Comparison of ENCODE assay signal across 11 mouse cellular contexts in the genomic region with DNA sequence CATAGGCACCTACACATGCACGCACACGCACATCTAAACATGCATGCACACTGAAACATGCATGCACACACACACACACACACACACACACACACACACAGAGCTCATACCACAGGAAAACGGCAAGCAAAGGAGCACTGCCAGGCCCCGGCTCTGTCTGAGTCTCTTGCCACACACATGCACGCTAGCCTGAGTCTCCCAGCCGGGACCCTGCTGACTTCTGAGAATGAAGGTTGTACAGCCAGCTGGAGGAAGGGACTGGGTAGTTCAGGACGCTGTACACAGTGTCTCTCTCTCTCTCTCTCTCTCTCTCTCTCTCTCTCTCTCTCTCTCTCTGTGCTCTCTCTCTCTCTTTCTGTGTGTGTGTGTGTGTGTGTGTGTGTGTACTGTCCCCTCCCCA. TPM values are rescaled to one million over a fixed set of nuclear protein-coding genes. Genes with fewer than 3 reads are reported as not detected.
DNase-seq lines count a peak whose midpoint lies in the region; ATAC-seq and TF ChIP-seq lines count a peak whose summit lies in the region.
"Had no signal": no experiment of that assay in that cellular context is flagged by ENCODE, and none has a peak within 500 bp of the region (broad histone marks: within the 10 kb centered on the region; RNA-seq: fewer than 3 reads in every experiment).

No protein-coding gene starts in this region.

- no peaks in the 10 kb centered on the region for H3K27me3 ChIP-seq in kidney, embryonic 15.5 days
- H3K27me3 ChIP-seq in embryonic facial prominence, embryonic 10.5 days (replicated peaks; ENCODE audit: low read depth, poor library complexity, severe bottlenecking), result no peaks in the 10 kb centered on the region
- H3K27me3 ChIP-seq in hindbrain, embryonic 13.5 days, result 0 out of 2 replicates have a peak, but pooled peaks cover 2% of the 10 kb centered on the region
- no peaks in the 10 kb centered on the region for H3K27me3 ChIP-seq in midbrain, embryonic 14.5 days (ENCODE audit: control insufficient read depth, insufficient read depth, low read length)
- H3K27me3 ChIP-seq in cerebellum, adult 2 months (ENCODE audit: control insufficient read depth, insufficient read depth, low read length), result no peaks in the 10 kb centered on the region
- H3K27me3 ChIP-seq: heart, embryonic 13.5 days had no signal

- H3K4me3 ChIP-seq in kidney, embryonic 15.5 days (replicated peaks), result no peak overlapping the region
- H3K4me3 ChIP-seq in embryonic facial prominence, embryonic 10.5 days, result no peak overlapping the region
- H3K4me3 ChIP-seq in hindbrain, embryonic 13.5 days, result no peak overlapping the region
- H3K4me3 ChIP-seq in midbrain, embryonic 14.5 days (replicated peaks; ENCODE audit: low read depth, low read length), result no peak overlapping the region
- H3K4me3 ChIP-seq in cerebellum, adult 2 months (replicated peaks; ENCODE audit: insufficient read depth, low read depth, low read length), result no peak overlapping the region
- H3K4me3 ChIP-seq: heart, embryonic 13.5 days had no signal

- peaks cover 42% of the 10 kb centered on the region for H3K4me1 ChIP-seq in kidney, embryonic 15.5 days
- peaks cover 45% of the 10 kb centered on the region for H3K4me1 ChIP-seq in embryonic facial prominence, embryonic 10.5 days
- peaks cover 25% of the 10 kb centered on the region for H3K4me1 ChIP-seq in hindbrain, embryonic 13.5 days (replicated peaks)
- peaks cover 10% of the 10 kb centered on the region for H3K4me1 ChIP-seq in midbrain, embryonic 14.5 days (ENCODE audit: control insufficient read depth, insufficient read depth, low read length)
- H3K4me1 ChIP-seq in cerebellum, adult 2 months (ENCODE audit: control insufficient read depth, insufficient read depth, low read length), result no peaks in the 10 kb centered on the region

- no peak for DNase-seq in kidney, postnatal 4 days
- DNase-seq in embryonic facial prominence, embryonic 10.5 days (ENCODE audit: low spot score), result no peak
- DNase-seq in midbrain, embryonic 14.5 days, result peak; percentile 29
- DNase-seq in cerebellum, adult 2 months, result no peak
- DNase-seq: cerebellum, adult 9-10 months; kidney, adult 2 months; lung, postnatal 4 days had no signal

- H3K27ac ChIP-seq in kidney, embryonic 15.5 days, result peak overlapping the region; percentile 78
- H3K27ac ChIP-seq in embryonic facial prominence, embryonic 10.5 days (replicated peaks), result peak overlapping the region; percentile 78
- H3K27ac ChIP-seq in hindbrain, embryonic 13.5 days, result 0 out of 2 replicates have a peak overlapping the region, but pooled peaks have one; percentile 20
- 0 out of 2 replicates have a peak overlapping the region, but pooled peaks have one; percentile 49 for H3K27ac ChIP-seq in midbrain, embryonic 14.5 days (replicated peaks; ENCODE audit: low read depth, low read length)
- no peak overlapping the region for H3K27ac ChIP-seq in cerebellum, adult 2 months (ENCODE audit: insufficient read depth, low read length)
- H3K27ac ChIP-seq: heart, embryonic 13.5 days had no signal

- H3K4me2 ChIP-seq in kidney, embryonic 15.5 days, result no peak overlapping the region
- no peak overlapping the region for H3K4me2 ChIP-seq in hindbrain, embryonic 13.5 days
- H3K4me2 ChIP-seq in midbrain, embryonic 14.5 days (ENCODE audit: low read length), result no peak overlapping the region
- H3K4me2 ChIP-seq: heart, embryonic 13.5 days had no signal

- no peak overlapping the region for H3K9ac ChIP-seq in kidney, embryonic 15.5 days
- no peak overlapping the region for H3K9ac ChIP-seq in hindbrain, embryonic 13.5 days
- no peak overlapping the region for H3K9ac ChIP-seq in midbrain, embryonic 14.5 days (replicated peaks; ENCODE audit: low read length)

- H3K9me3 ChIP-seq in kidney, embryonic 15.5 days (replicated peaks), result no peaks in the 10 kb centered on the region
- peaks cover 7% of the 10 kb centered on the region; the same call in 1 of the 2 replicates for H3K9me3 ChIP-seq in embryonic facial prominence, embryonic 10.5 days
- no peaks in the 10 kb centered on the region for H3K9me3 ChIP-seq in hindbrain, embryonic 13.5 days
- H3K9me3 ChIP-seq in midbrain, embryonic 14.5 days (ENCODE audit: control insufficient read depth, low read length), result no peaks in the 10 kb centered on the region

- WGBS in kidney, embryonic 15.5 days, result 30% methylated on average over 7 of the region's 7 CpGs
- WGBS in embryonic facial prominence, embryonic 10.5 days, result 57% methylated on average over 7 of the region's 7 CpGs
- WGBS in hindbrain, embryonic 13.5 days, result 50% methylated on average over 7 of the region's 7 CpGs
- 31% methylated on average over 7 of the region's 7 CpGs for WGBS in midbrain, embryonic 14.5 days
- 43% methylated on average over 7 of the region's 7 CpGs for WGBS in cerebellum, adult 2 months

- no peak for ATAC-seq in kidney, embryonic 15.5 days (replicated peaks; ENCODE audit: low FRiP score)
- no peak for ATAC-seq in hindbrain, embryonic 13.5 days (ENCODE audit: low FRiP score)
- ATAC-seq in midbrain, embryonic 14.5 days (ENCODE audit: low FRiP score, low TSS enrichment), result no peak
- ATAC-seq in megakaryocyte-erythroid progenitor cell, adult 5-6 weeks (replicated peaks; ENCODE audit: low FRiP score, low TSS enrichment, poor library complexity, severe bottlenecking), result no peak

- TF ChIP-seq POLR2A in cerebellum, adult 2 months (IDR thresholded peaks at IDR 0.05; ENCODE audit: borderline replicate concordance, insufficient read depth, low read length), result no peak

- no peaks in the 10 kb centered on the region for H3K36me3 ChIP-seq in kidney, embryonic 15.5 days
- no peaks in the 10 kb centered on the region for H3K36me3 ChIP-seq in embryonic facial prominence, embryonic 10.5 days (replicated peaks)
- no peaks in the 10 kb centered on the region for H3K36me3 ChIP-seq in hindbrain, embryonic 13.5 days
- no peaks in the 10 kb centered on the region for H3K36me3 ChIP-seq in midbrain, embryonic 14.5 days (ENCODE audit: control insufficient read depth, insufficient read depth, low read length)
- H3K36me3 ChIP-seq: heart, embryonic 13.5 days had no signal

- TF ChIP-seq CTCF in cerebellum, adult 2 months (IDR thresholded peaks at IDR 0.05; ENCODE audit: borderline replicate concordance, insufficient read depth, low read depth, low read length), result no peak

RNA-seq across cellular contexts. Expression of a gene that starts 17.4 kb away (rescaled TPM):
- polyA plus RNA-seq in kidney, embryonic 15.5 days (2015; fragmentation: Nextera tagmentation; extraction: Ambion mirVana), result 4.4 and 4.7 TPM in 2 replicates
- polyA plus RNA-seq in embryonic facial prominence, embryonic 10.5 days (2016; fragmentation: Nextera tagmentation; extraction: Ambion mirVana), result 2.3 and 3.8 TPM in 2 replicates
- 5.8 and 6.4 TPM in 2 replicates for polyA plus RNA-seq in hindbrain, embryonic 13.5 days (2015; fragmentation: Nextera tagmentation; extraction: Ambion mirVana)
- polyA plus RNA-seq in midbrain, embryonic 14.5 days (2014; fragmentation: Nextera tagmentation; extraction: Ambion mirVana), result 5.7 and 7.0 TPM in 2 replicates
- 1.2 TPM in 1 of 2 replicates, not detected in the other for total RNA-seq in megakaryocyte-erythroid progenitor cell, adult 5-6 weeks (2014; fragmentation: Nextera tagmentation)
- 0.08 TPM in 1 of 2 replicates, not detected in the other for total RNA-seq in megakaryocyte-erythroid progenitor cell, adult 5-6 weeks (2017)
- 18.7 and 20.5 TPM in 2 replicates for polyA plus RNA-seq in cerebellum, adult 2 months (2012; rRNA removed)
